Mouse (Mus musculus): ENCODE results near the gene AU021092. TPM values are rescaled to one million over a fixed set of nuclear protein-coding genes. Genes with fewer than 3 reads are reported as not detected.
"Not testable (repeated sequence)": the region's sequence is repeated elsewhere in the genome, so short reads cannot be mapped to it uniquely, and the experiment has no call there.

The AU021092 gene
- polyA plus RNA-seq, 1 experiment from 2014 or later, result 5.3 TPM

- Histone ChIP-seq H3K4me2 (ENCODE audit: low read depth, low read length) (no peak overlapping the region), H3K4me3 (replicated peaks; ENCODE audit: low read length) (no peak overlapping the region), H3K27ac (ENCODE audit: low read length) (no peak overlapping the region), H3K9ac (ENCODE audit: low read length) (no peak overlapping the region), H3K9me3 (replicated peaks; ENCODE audit: control insufficient read depth, low read length) (no peaks in the 10 kb centered on the region), H3K36me3 (ENCODE audit: control insufficient read depth, insufficient read depth, low read length) (no peaks in the 10 kb centered on the region), H3K4me1 (ENCODE audit: control insufficient read depth, insufficient read depth, low read length) (peaks cover 12% of the 10 kb centered on the region), H3K27me3 (ENCODE audit: control insufficient read depth, insufficient read depth, low read length) (no peaks in the 10 kb centered on the region)
- 83% methylated on average over 3 of the region's 3 CpGs for WGBS
- no peak for ATAC-seq (ENCODE audit: insufficient read depth, low FRiP score)
Measured at GRCm38 (mm10) chr16:5250891-5251290, 28.8 kb upstream of the AU021092 start.

GRCm38 (mm10) chr16:5244411-5244810, 22.3 kb upstream of the AU021092 start:
- no peak overlapping the region for H3K27ac ChIP-seq (ENCODE audit: low read length)
- no peaks in the 10 kb centered on the region for H3K27me3 ChIP-seq (ENCODE audit: control insufficient read depth, insufficient read depth, low read length)
- WGBS, result 35% methylated on average over 7 of the region's 7 CpGs
- peak; percentile 66 for ATAC-seq (ENCODE audit: insufficient read depth, low FRiP score)
- no peak overlapping the region for H3K4me3 ChIP-seq (replicated peaks; ENCODE audit: low read length)
- H3K4me1 ChIP-seq (ENCODE audit: control insufficient read depth, insufficient read depth, low read length), result no peaks in the 10 kb centered on the region
- no peak overlapping the region for H3K9ac ChIP-seq (ENCODE audit: low read length)
- no peaks in the 10 kb centered on the region for H3K9me3 ChIP-seq (replicated peaks; ENCODE audit: control insufficient read depth, low read length)
- no peak overlapping the region for H3K4me2 ChIP-seq (ENCODE audit: low read depth, low read length)
- peaks cover 11% of the 10 kb centered on the region; the same call in 1 of the 2 replicates for H3K36me3 ChIP-seq (ENCODE audit: control insufficient read depth, insufficient read depth, low read length)

GRCm38 (mm10) chr16:5242882-5243281, 20.8 kb upstream of the AU021092 start:
- WGBS, result 88% methylated on average over 6 of the region's 6 CpGs
- H3K9ac ChIP-seq (ENCODE audit: low read length), result no peak overlapping the region
- no peak overlapping the region for H3K4me3 ChIP-seq (replicated peaks; ENCODE audit: low read length)
- no peaks in the 10 kb centered on the region for H3K9me3 ChIP-seq (replicated peaks; ENCODE audit: control insufficient read depth, low read length)
- no peaks in the 10 kb centered on the region for H3K4me1 ChIP-seq (ENCODE audit: control insufficient read depth, insufficient read depth, low read length)
- no peak for ATAC-seq (ENCODE audit: insufficient read depth, low FRiP score)
- H3K27ac ChIP-seq (ENCODE audit: low read length), result no peak overlapping the region
- no peaks in the 10 kb centered on the region for H3K27me3 ChIP-seq (ENCODE audit: control insufficient read depth, insufficient read depth, low read length)
- no peak overlapping the region for H3K4me2 ChIP-seq (ENCODE audit: low read depth, low read length)
- peaks cover 11% of the 10 kb centered on the region; the same call in 1 of the 2 replicates for H3K36me3 ChIP-seq (ENCODE audit: control insufficient read depth, insufficient read depth, low read length)

- Histone ChIP-seq H3K27ac (ENCODE audit: low read length) (no peak overlapping the region), H3K27me3 (ENCODE audit: control insufficient read depth, insufficient read depth, low read length) (no peaks in the 10 kb centered on the region), H3K36me3 (ENCODE audit: control insufficient read depth, insufficient read depth, low read length) (peaks cover 11% of the 10 kb centered on the region; the same call in 1 of the 2 replicates), H3K4me3 (replicated peaks; ENCODE audit: low read length) (no peak overlapping the region), H3K9ac (ENCODE audit: low read length) (no peak overlapping the region), H3K9me3 (replicated peaks; ENCODE audit: control insufficient read depth, low read length) (no peaks in the 10 kb centered on the region), H3K4me2 (ENCODE audit: low read depth, low read length) (no peak overlapping the region), H3K4me1 (ENCODE audit: control insufficient read depth, insufficient read depth, low read length) (no peaks in the 10 kb centered on the region)
- ATAC-seq (ENCODE audit: insufficient read depth, low FRiP score), result no peak
- 93% methylated on average over 4 of the region's 4 CpGs for WGBS
Measured at GRCm38 (mm10) chr16:5242355-5242754, 20.3 kb upstream of the AU021092 start.

GRCm38 (mm10) chr16:5233418-5234313, 11.6 kb upstream of the AU021092 start, which contains the start of gene Alg1:
Gene Alg1, plus strand, starts transcription at chr16:5233621.
- peak within 1 kb of the TSS; percentile 56; the same call in 1 of the 2 replicates for H3K27ac ChIP-seq (ENCODE audit: low read length)

GRCm38 (mm10) chr16:5232982-5233381, 10.9 kb upstream of the AU021092 start:
- Histone ChIP-seq H3K27me3 (ENCODE audit: control insufficient read depth, insufficient read depth, low read length) (no peaks in the 10 kb centered on the region), H3K4me2 (ENCODE audit: low read depth, low read length) (peak overlapping the region; percentile 62), H3K4me3 (replicated peaks; ENCODE audit: low read length) (peak overlapping the region; percentile 72), H3K36me3 (ENCODE audit: control insufficient read depth, insufficient read depth, low read length) (no peaks in the 10 kb centered on the region), H3K9me3 (replicated peaks; ENCODE audit: control insufficient read depth, low read length) (no peaks in the 10 kb centered on the region), H3K4me1 (ENCODE audit: control insufficient read depth, insufficient read depth, low read length) (peaks cover 4% of the 10 kb centered on the region), H3K27ac (ENCODE audit: low read length) (no peak overlapping the region), H3K9ac (ENCODE audit: low read length) (no peak overlapping the region)
- 0 out of 2 replicates have a peak, but pooled peaks have one; percentile 11 for ATAC-seq (ENCODE audit: insufficient read depth, low FRiP score)
- WGBS, result 67% methylated on average over 4 of the region's 4 CpGs

More at GRCm38 (mm10) chr16:5233418-5234313, 11.6 kb upstream of the AU021092 start, which contains the start of gene Alg1:
- peak within 1 kb of the TSS; percentile 62 for H3K4me2 ChIP-seq (ENCODE audit: low read depth, low read length)
- H3K4me1 ChIP-seq (ENCODE audit: control insufficient read depth, insufficient read depth, low read length), result peaks cover 4% of the 10 kb centered on the region
- 2% methylated on average over 47 of the region's 47 CpGs for WGBS
- H3K27me3 ChIP-seq (ENCODE audit: control insufficient read depth, insufficient read depth, low read length), result no peaks in the 10 kb centered on the region
- peak within 1 kb of the TSS; percentile 87 for H3K9ac ChIP-seq (ENCODE audit: low read length)
- H3K36me3 ChIP-seq (ENCODE audit: control insufficient read depth, insufficient read depth, low read length), result no peaks in the 10 kb centered on the region
- ATAC-seq (ENCODE audit: insufficient read depth, low FRiP score), result peak; percentile 98
- no peaks in the 10 kb centered on the region for H3K9me3 ChIP-seq (replicated peaks; ENCODE audit: control insufficient read depth, low read length)
- peak within 1 kb of the TSS; percentile 72 for H3K4me3 ChIP-seq (replicated peaks; ENCODE audit: low read length)

- not testable (repeated sequence) for ATAC-seq (ENCODE audit: insufficient read depth, low FRiP score); H3K36me3 ChIP-seq (ENCODE audit: control insufficient read depth, insufficient read depth, low read length); H3K9me3 ChIP-seq (replicated peaks; ENCODE audit: control insufficient read depth, low read length); H3K27ac ChIP-seq (ENCODE audit: low read length); H3K9ac ChIP-seq (ENCODE audit: low read length); H3K4me3 ChIP-seq (replicated peaks; ENCODE audit: low read length); H3K4me2 ChIP-seq (ENCODE audit: low read depth, low read length); H3K4me1 ChIP-seq (ENCODE audit: control insufficient read depth, insufficient read depth, low read length); H3K27me3 ChIP-seq (ENCODE audit: control insufficient read depth, insufficient read depth, low read length)
- WGBS, result 70% methylated on average over 3 of the region's 3 CpGs
Measured at GRCm38 (mm10) chr16:5228103-5228502, 6.0 kb upstream of the AU021092 start.

GRCm38 (mm10) chr16:5227501-5227900, 5.4 kb upstream of the AU021092 start:
- H3K27ac ChIP-seq (ENCODE audit: low read length); H3K4me1 ChIP-seq (ENCODE audit: control insufficient read depth, insufficient read depth, low read length); H3K4me3 ChIP-seq (replicated peaks; ENCODE audit: low read length); H3K9ac ChIP-seq (ENCODE audit: low read length); ATAC-seq (ENCODE audit: insufficient read depth, low FRiP score); H3K27me3 ChIP-seq (ENCODE audit: control insufficient read depth, insufficient read depth, low read length); H3K9me3 ChIP-seq (replicated peaks; ENCODE audit: control insufficient read depth, low read length); H3K36me3 ChIP-seq (ENCODE audit: control insufficient read depth, insufficient read depth, low read length); H3K4me2 ChIP-seq (ENCODE audit: low read depth, low read length): not testable (repeated sequence)
- 76% methylated on average over 19 of the region's 19 CpGs for WGBS

- not testable (repeated sequence) for H3K27me3 ChIP-seq (ENCODE audit: control insufficient read depth, insufficient read depth, low read length); H3K27ac ChIP-seq (ENCODE audit: low read length); H3K36me3 ChIP-seq (ENCODE audit: control insufficient read depth, insufficient read depth, low read length); H3K9ac ChIP-seq (ENCODE audit: low read length); H3K9me3 ChIP-seq (replicated peaks; ENCODE audit: control insufficient read depth, low read length); ATAC-seq (ENCODE audit: insufficient read depth, low FRiP score); H3K4me2 ChIP-seq (ENCODE audit: low read depth, low read length); H3K4me1 ChIP-seq (ENCODE audit: control insufficient read depth, insufficient read depth, low read length); H3K4me3 ChIP-seq (replicated peaks; ENCODE audit: low read length)
- 2% methylated on average over 1 of the region's 1 CpGs for WGBS
Measured at GRCm38 (mm10) chr16:5226534-5226933, 4.4 kb upstream of the AU021092 start.
